Mouse (Mus musculus) heart, embryonic 13.5 days (tissue): ENCODE measurements around the gene Noa1. TPM values are rescaled to one million over a fixed set of nuclear protein-coding genes. Genes with fewer than 3 reads are reported as not detected.

Experiments
- ATAC-seq: fragments of 200-750 bp; cut with Nextera tagmentation; 2 replicates; pipeline ENCODE4 v1.8.0; 2017; ENCODE audit warnings: moderate TSS enrichment; ENCODE audit not compliant: insufficient number of reproducible peaks, low FRiP score, low TSS enrichment; ENCODE audit errors: extremely low read depth
- H3K27ac ChIP-seq: fragments of 300-500 bp; sonication (generic); replicated peaks from 2 replicates; pipeline ENCODE4 v1.5.1; 2015; ENCODE audit warnings: moderate library complexity, mild to moderate bottlenecking, inconsistent platforms
- H3K27me3 ChIP-seq: fragments of 300-500 bp; sonication (generic); replicated peaks from 2 replicates; pipeline ENCODE4 v1.6.1; 2015; ENCODE audit warnings: mild to moderate bottlenecking, inconsistent platforms
- H3K36me3 ChIP-seq: fragments of 300-500 bp; sonication (generic); 2 replicates; pipeline ENCODE4 v1.6.1; 2015; ENCODE audit warnings: mild to moderate bottlenecking, inconsistent platforms
- H3K4me1 ChIP-seq: fragments of 300-500 bp; sonication (generic); 2 replicates; pipeline ENCODE4 v1.6.1; 2015; ENCODE audit warnings: inconsistent platforms
- H3K4me2 ChIP-seq: fragments of 300-500 bp; sonication (generic); 2 replicates; pipeline ENCODE4 v1.6.1; 2015; ENCODE audit warnings: inconsistent platforms, mild to moderate bottlenecking, moderate library complexity
- H3K4me3 ChIP-seq: fragments of 300-500 bp; sonication (generic); 2 replicates; pipeline ENCODE4 v1.5.1; 2015; ENCODE audit warnings: moderate library complexity, mild to moderate bottlenecking, inconsistent platforms
- H3K9ac ChIP-seq: fragments of 300-500 bp; sonication (generic); 2 replicates; pipeline ENCODE4 v1.6.1; 2015; ENCODE audit warnings: inconsistent platforms, mild to moderate bottlenecking, moderate library complexity
- H3K9me3 ChIP-seq: fragments of 300-500 bp; sonication (generic); 2 replicates; pipeline ENCODE4 v1.6.1; 2016; ENCODE audit warnings: inconsistent platforms
- WGBS: fragments of 180-500 bp; shearing (Covaris S2); methylation state at CpG from one replicate; pipeline ENCODE4 v1.1.7; 2015; ENCODE audit warnings: mixed read lengths; 5-methylcytosine and 5-hydroxymethylcytosine counted together
- polyA plus RNA-seq: library from polyadenylated mRNA; unstranded; fragments of >200 nt; fragmentation: Nextera tagmentation; extraction: Ambion mirVana; gene quantifications from 2 replicates; pipeline ENCODE4 v1.2.1, GENCODE M21; 2015

The Noa1 gene
- polyA plus RNA-seq, 1 experiment from 2014 or later = 18.8 TPM

DNA sequence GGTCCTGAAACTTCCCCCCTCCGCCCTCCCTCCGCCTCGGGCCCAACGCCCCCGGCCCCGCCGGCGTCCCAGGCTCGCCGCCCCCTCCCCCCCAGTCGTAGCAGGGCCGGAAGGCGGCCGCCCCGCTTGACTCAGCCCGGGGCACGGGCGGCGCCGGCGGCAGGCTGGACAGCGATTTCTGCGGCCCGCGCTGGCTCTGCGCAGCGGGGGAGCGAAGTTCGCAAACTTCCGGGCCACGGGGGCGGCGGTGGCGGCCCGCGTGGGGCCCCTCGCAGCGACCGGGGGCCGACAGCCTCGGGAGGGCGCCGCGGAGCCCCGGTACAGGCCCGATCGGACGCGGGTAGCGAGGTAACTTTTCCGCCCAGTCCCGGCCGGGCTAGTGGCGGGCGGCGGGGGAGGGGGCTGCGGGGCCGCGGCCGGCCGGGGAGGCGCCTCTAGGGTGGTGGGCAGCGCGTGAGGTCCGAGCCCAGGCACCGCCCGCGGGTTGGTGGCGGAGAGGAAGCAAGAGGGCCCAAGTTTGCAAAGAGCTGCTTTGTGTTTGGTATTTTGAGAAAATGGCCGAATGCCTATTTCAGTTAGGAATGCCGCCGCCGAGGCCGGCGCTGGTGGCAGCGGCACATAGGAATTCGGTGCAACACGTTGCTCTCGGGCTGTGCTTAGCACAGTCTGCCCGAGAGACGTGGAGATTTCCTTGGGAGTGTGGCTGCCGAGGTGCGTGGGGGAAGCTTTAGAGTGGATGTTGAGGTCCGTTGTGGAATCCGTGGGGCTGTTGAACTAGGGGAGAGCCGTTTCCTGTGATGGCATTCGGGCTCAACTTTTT is 43.6 kb downstream of the Noa1 start:
- Histone ChIP-seq H3K36me3 (peaks cover 32% of the 10 kb centered on the region), H3K4me3 (peak overlapping the region; percentile 94), H3K9me3 (no peaks in the 10 kb centered on the region), H3K4me1 (peaks cover 30% of the 10 kb centered on the region), H3K9ac (peak overlapping the region; percentile 98), H3K27ac (peak overlapping the region; percentile 98), H3K4me2 (peak overlapping the region; percentile 75), H3K27me3 (no peaks in the 10 kb centered on the region)
- ATAC-seq = peak; percentile 41; the same call in 1 of the 2 replicates
- under 1% methylated on average over 75 of the region's 87 CpGs for WGBS

DNA sequence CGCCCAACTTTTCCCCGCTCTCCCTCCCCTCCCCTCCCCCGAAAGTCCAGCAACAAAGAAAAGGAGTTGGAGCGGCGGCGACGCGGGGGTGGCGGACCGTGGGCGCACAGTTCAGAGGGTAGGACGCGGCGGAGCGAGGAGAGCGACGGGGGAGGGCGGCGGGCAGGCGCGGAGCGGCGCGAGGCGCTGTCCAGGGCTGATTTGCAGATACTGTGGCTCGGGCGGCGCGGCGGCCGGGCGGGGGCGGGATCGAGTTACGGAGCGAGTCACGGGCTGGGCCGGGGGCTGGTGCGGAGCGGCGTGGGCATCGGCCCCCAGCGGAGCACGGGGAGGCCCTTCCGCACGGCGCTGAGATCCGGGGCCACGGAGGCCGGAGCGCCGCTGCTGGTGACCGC is 44.2 kb downstream of the Noa1 start:
- peaks cover 26% of the 10 kb centered on the region for H3K36me3 ChIP-seq
- H3K27me3 ChIP-seq = no peaks in the 10 kb centered on the region
- WGBS = 0% methylated on average over 33 of the region's 53 CpGs
- peak overlapping the region; percentile 98 for H3K27ac ChIP-seq
- no peaks in the 10 kb centered on the region for H3K9me3 ChIP-seq
- H3K4me2 ChIP-seq = peak overlapping the region; percentile 75
- peak overlapping the region; percentile 98 for H3K9ac ChIP-seq
- peaks cover 28% of the 10 kb centered on the region for H3K4me1 ChIP-seq
- H3K4me3 ChIP-seq = peak overlapping the region; percentile 94
- peak; percentile 82 for ATAC-seq

DNA sequence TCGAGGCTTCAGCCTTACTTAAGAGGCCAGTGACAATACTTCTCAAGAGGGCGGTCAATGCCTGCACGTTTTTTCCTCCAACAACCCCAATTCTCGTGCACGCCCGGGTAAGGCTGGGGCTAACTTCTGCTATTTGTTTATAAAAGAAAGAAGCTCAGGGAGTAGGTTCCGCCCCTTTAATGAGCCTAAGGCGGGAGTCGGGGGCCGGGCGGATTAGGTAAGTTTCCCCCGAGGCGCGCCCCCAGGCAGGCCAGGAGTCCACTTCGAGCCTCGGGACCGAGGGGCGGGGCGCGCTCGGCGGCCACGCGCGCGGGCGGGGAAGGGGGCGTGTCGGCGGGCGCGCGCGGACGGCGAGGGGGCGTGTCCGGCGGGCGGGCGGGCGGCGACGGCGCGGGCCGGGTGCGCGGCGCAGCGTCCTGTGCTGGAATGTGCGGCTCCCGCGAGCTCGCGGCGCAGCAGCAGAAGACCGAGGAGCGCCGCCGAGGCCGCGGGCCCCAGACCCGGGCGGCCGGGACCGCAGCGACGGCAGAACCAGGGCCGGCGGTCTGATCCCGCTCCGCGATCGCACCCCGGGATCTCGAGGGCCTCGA is 44.7 kb downstream of the Noa1 start, which contains the start of gene Rest:
Gene Rest (plus strand): TSS at position 411 of the 590 bp plus-strand sequence.
- Histone ChIP-seq H3K4me3 (peak within 1 kb of the TSS; percentile 94), H3K27me3 (no peaks in the 10 kb centered on the region), H3K4me2 (peak within 1 kb of the TSS; percentile 75), H3K4me1 (peaks cover 25% of the 10 kb centered on the region), H3K9ac (peak within 1 kb of the TSS; percentile 98), H3K27ac (peak within 1 kb of the TSS; percentile 98), H3K36me3 (peaks cover 22% of the 10 kb centered on the region), H3K9me3 (no peaks in the 10 kb centered on the region)
- WGBS = under 1% methylated on average over 77 of the region's 78 CpGs
- ATAC-seq = peak; percentile 78

DNA sequence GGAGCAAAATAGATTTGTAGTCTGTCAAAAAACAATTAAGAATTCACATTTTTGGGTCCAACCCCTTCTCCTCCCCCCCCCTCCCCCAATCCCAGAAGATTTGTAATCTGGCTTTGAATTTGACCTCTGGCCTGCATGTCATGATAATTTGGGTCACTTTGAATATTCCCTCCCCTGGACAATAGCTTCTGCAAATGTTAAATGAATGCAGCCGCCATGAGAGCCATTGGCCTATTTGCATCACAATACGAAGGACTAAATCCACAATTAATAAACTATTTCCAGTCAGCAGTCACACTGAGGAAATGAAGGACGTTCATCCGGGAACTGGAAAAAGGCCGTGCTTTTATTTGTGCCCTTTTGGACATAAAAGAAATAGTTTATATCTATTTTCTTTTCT is 47.8 kb downstream of the Noa1 start:
- no peak overlapping the region for H3K27ac ChIP-seq
- no peak for ATAC-seq
- H3K4me1 ChIP-seq = peaks cover 2% of the 10 kb centered on the region
- no peaks in the 10 kb centered on the region for H3K9me3 ChIP-seq
- H3K4me3 ChIP-seq = no peak overlapping the region
- H3K27me3 ChIP-seq = no peaks in the 10 kb centered on the region
- H3K4me2 ChIP-seq = no peak overlapping the region
- H3K9ac ChIP-seq = no peak overlapping the region
- H3K36me3 ChIP-seq = no peaks in the 10 kb centered on the region
- WGBS = 80% methylated on average over 5 of the region's 5 CpGs

DNA sequence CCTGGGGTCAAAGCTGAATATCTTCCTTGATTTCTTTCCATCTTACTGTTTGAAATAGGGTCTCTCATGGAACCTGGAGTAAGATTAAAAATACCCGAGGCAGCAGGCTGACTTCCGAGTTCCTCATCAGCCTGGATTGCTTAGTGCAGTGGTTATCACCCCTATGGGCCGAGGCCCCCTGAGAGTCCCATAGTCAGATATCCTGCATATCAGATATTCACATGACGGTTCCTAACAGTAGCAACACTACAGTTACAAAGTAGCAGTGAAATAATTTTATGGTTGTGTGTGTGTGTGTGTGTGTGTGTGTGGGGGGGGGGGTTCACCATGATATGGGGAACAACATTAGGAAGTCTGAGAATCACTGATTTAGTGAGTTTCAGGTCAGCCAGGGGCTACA is 48.7 kb downstream of the Noa1 start:
- Histone ChIP-seq H3K27me3 (no peaks in the 10 kb centered on the region), H3K4me3 (no peak overlapping the region), H3K9ac (no peak overlapping the region), H3K9me3 (no peaks in the 10 kb centered on the region), H3K27ac (no peak overlapping the region), H3K4me1 (no peaks in the 10 kb centered on the region), H3K4me2 (no peak overlapping the region), H3K36me3 (no peaks in the 10 kb centered on the region)
- 58% methylated on average over 4 of the region's 4 CpGs for WGBS
- ATAC-seq = no peak

DNA sequence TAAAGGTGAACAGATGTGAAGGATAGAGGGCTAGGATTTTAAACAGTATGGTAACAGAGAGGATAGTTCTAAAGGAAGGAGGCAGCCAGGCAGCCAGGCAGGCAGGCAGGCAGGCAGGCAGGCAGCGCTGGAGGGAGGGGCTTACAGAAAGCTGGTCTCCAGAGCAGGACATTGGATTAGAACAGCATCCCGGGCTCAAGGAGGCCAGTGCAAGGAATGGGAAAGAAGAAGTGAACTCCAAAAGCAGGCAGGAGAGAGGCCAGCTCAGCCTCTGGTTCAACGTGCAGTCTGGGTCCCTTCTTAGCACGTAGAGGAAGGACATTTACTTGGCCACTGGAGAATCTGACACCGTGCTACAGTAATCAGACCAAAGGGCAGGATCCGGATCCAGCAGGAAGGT is 49.7 kb downstream of the Noa1 start:
- Histone ChIP-seq H3K9ac (no peak overlapping the region), H3K4me3 (no peak overlapping the region), H3K9me3 (no peaks in the 10 kb centered on the region), H3K36me3 (no peaks in the 10 kb centered on the region), H3K27ac (no peak overlapping the region), H3K4me1 (no peaks in the 10 kb centered on the region), H3K4me2 (no peak overlapping the region), H3K27me3 (no peaks in the 10 kb centered on the region)
- ATAC-seq = no peak
- 45% methylated on average over 6 of the region's 6 CpGs for WGBS

DNA sequence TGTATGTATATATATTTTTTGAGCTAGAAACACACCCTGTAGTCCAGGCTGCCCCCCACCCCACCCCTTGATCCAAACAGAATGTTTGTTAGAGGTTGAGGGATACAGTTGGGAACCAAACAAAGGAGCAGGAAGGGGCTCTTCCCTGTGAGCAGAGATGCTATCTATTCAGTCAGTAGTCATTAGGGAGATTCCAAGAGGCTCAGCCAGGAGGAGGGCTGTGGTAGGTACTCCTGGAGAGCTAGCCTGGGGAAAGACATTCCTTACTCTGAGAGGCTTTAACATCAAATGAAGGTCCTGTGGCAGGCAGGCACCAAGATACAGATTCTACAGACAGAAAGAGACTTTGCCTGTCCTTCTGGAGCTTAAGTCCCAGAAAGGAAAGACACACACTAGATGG is 50.6 kb downstream of the Noa1 start:
- Histone ChIP-seq H3K4me3 (no peak overlapping the region), H3K9me3 (no peaks in the 10 kb centered on the region), H3K36me3 (no peaks in the 10 kb centered on the region), H3K27ac (no peak overlapping the region), H3K9ac (no peak overlapping the region), H3K27me3 (no peaks in the 10 kb centered on the region), H3K4me2 (no peak overlapping the region), H3K4me1 (no peaks in the 10 kb centered on the region)
- ATAC-seq = no peak

DNA sequence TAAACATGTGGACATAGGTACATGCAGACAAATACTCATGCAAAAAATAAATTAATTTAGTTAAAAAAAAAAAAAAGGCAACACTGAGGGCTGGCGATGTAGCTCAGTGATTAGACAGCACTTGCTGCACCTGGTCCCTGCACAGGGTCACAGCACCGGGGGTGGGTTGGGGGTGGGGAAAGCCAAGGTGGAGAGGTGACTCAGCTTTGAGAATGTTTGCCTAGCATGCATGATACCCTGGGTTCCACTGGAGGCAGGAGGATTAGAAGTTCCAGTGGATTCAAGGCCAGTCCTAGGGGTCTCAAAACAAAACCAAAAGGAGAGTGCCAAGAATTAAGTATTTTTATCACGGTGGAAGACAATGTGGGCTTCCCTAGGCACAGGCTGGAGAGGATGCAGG is 52.3 kb downstream of the Noa1 start:
- Histone ChIP-seq H3K27ac (no peak overlapping the region), H3K4me1 (no peaks in the 10 kb centered on the region)
- WGBS = 76% methylated on average over 3 of the region's 3 CpGs

DNA sequence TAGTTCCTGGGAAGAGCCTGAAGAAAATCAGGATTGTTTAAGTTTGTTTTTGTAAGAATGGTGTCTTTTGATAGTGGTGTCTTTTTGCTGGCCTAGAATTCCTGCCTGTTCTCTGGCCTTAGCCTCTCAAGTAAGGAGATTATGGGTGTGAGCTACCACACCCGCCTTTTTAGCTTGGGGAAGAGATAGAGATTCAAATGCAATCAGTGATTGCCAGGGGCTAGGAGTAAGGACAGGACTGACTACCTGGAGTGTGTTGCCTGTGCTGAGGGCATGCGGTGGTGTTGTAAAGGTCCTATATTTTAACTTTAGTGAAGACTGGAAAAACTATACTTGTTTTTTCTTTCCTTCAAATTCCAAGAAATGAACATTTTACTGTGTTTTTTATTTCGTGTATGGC is 55.5 kb downstream of the Noa1 start:
- Histone ChIP-seq H3K9ac (no peak overlapping the region), H3K4me2 (no peak overlapping the region), H3K4me3 (no peak overlapping the region), H3K27ac (no peak overlapping the region), H3K4me1 (no peaks in the 10 kb centered on the region), H3K9me3 (no peaks in the 10 kb centered on the region), H3K36me3 (no peaks in the 10 kb centered on the region), H3K27me3 (no peaks in the 10 kb centered on the region)
- no peak for ATAC-seq
- 58% methylated on average over 3 of the region's 3 CpGs for WGBS

More for the DNA sequence above, 52.3 kb downstream of the Noa1 start:
- Histone ChIP-seq H3K9ac (no peak overlapping the region), H3K36me3 (no peaks in the 10 kb centered on the region), H3K4me2 (no peak overlapping the region), H3K9me3 (no peaks in the 10 kb centered on the region), H3K27me3 (no peaks in the 10 kb centered on the region), H3K4me3 (no peak overlapping the region)
- ATAC-seq = no peak

DNA sequence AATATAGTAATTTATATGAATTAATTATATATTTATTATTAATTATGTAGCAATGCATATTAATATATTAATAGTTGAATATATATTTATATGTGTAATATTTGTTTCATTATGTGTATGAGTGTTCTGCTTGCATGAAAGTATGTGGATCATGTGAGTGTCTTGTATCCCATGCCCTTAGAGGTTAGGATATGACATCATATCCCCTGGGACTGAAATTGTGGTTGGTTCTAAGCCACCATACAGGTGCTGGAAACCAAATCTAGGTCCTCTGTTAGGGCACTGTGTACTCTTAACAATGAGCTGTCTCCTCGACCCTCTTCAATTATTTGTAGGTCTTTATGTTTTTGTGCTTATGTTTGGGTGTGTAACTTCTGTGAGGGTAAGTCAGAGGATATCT is 56.7 kb downstream of the Noa1 start:
- H3K9ac ChIP-seq = no peak overlapping the region
- H3K4me1 ChIP-seq = no peaks in the 10 kb centered on the region
- no peak overlapping the region for H3K4me3 ChIP-seq
- no peak for ATAC-seq
- 55% methylated on average over 1 of the region's 1 CpGs for WGBS
- no peaks in the 10 kb centered on the region for H3K27me3 ChIP-seq
- no peaks in the 10 kb centered on the region for H3K9me3 ChIP-seq
- H3K36me3 ChIP-seq = no peaks in the 10 kb centered on the region
- no peak overlapping the region for H3K4me2 ChIP-seq
- H3K27ac ChIP-seq = no peak overlapping the region

DNA sequence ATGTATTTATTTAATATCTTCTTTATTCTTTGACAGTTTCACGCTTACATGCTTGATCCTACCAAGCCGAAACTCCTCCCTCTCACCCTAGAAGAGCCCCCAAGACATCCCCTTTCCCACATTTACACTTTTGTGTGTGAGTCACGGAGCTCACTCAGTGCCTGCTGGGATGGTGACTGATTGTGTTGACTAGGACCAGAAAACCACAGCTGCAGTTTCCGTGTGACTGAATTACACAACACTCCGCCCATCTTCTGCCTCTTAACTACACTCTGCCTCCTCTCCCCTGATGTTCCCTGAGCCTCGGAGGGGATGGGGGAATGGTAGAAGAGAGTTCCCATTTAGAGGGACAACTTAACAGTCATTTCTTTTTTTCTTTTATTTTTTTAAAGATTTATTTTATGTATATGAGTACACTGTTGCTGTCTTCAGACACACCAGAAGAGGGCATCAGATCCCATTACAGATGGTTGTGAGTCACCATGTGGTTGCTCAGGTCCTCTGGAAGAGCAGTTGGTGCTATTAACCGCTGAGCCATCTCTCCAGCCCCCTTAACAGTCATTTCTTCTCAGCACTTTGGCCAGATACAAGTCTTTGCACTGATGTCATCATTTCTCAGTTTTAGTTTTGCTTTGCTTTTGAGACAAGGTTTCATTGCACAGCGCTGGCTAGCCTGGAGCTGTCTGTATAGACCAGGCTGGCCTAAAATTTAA is 57.6 kb downstream of the Noa1 start:
- no peaks in the 10 kb centered on the region for H3K4me1 ChIP-seq
- no peak overlapping the region for H3K4me2 ChIP-seq
- H3K4me3 ChIP-seq = no peak overlapping the region
- no peaks in the 10 kb centered on the region for H3K9me3 ChIP-seq
- no peak overlapping the region for H3K9ac ChIP-seq
- no peaks in the 10 kb centered on the region for H3K36me3 ChIP-seq
- WGBS = 69% methylated on average over 8 of the region's 8 CpGs
- H3K27ac ChIP-seq = no peak overlapping the region
- H3K27me3 ChIP-seq = no peaks in the 10 kb centered on the region
- ATAC-seq = no peak
